Mouse (Mus musculus) adrenal gland, postnatal 36 days (tissue): ENCODE measurements around the gene Mfsd4a. TPM values are rescaled to one million over a fixed set of nuclear protein-coding genes. Genes with fewer than 3 reads are reported as not detected.

Source experiments
- DNase-seq, 2 experiments: peaks; one replicate each; pipeline ENCODE4 v3.0.0; 2021; ENCODE audit warnings: mixed read lengths in 1 of 2
- total RNA-seq, 2 experiments: library from RNA; stranded (reverse); gene quantifications; 2 replicates each; pipeline ENCODE4 v1.2.3; 2021

Mfsd4a gene
- total RNA-seq, 2 experiments from 2014 or later: 10.1 to 30.4 TPM

DNA sequence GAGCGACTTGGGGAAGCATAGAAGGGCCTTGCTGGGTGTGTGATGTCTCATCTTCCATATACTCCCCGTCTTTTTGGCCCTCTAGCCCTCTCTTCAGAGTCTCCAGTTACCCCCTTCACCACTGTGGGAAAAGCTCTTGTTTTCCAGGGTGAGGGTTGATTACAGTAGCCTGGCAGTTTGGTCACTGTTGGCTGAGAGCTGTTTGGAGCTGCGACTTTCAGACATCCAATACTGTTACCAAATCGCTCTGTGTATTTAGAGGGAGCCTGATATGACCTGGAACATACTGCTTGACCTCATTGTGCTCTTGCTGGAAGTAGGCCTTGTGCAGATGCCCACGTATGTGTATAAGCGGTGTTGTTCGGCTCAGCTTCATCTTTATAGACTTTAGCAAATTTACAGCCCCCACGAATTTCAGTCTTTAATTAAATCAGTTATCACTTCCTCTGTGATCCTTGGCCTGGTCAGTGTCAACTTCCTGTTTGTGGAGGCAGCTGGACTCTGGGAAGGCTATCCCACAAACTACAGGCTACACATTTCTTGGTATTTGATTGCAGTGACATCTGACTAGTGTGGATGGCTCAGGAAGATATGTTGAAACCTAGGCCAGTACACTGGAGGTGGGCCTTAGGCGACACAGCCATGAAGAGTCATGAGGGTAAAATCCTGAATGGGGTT is 77.6 kb downstream of the Mfsd4a start:
- DNase-seq: no peak

DNA sequence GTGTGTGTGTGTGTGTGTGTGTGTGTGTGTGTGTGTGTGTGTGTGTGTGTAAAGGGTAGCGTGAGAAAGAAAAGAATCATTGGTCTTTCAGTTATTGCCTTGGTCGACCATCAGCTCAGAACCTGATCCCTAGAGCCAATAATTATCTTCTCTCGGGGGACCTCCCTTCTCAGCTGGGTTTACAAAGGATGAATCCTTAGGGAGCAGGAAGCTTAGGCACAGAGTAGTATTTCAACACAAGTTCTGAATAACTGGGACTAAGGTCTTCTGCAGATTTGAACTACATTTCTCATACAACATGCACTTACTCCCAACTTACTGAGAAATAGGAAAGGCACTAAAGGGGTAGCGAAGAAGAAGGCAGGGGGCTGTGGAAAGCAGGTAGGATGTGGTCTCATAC is 78.4 kb downstream of the Mfsd4a start:
- no peak for DNase-seq

DNA sequence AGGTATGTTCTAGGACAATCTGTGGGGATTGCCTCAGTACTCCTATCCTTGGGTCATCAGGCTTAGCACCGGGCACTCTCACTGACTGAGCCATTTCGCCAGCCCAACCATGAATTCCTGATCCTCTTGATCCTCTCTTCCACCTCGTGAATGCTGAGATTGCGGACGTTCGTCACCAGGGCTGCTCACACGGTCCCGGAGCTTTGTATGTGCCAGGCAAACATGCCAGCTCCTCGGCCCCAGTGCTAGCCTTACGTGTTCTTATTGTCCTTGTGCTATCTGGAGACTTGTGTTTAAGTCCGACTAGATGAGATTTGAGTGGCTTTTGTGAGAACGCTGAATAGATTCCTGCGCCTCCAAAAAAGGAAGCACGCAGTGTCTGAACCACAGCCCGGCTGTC is 80.4 kb downstream of the Mfsd4a start:
- no peak for DNase-seq

DNA sequence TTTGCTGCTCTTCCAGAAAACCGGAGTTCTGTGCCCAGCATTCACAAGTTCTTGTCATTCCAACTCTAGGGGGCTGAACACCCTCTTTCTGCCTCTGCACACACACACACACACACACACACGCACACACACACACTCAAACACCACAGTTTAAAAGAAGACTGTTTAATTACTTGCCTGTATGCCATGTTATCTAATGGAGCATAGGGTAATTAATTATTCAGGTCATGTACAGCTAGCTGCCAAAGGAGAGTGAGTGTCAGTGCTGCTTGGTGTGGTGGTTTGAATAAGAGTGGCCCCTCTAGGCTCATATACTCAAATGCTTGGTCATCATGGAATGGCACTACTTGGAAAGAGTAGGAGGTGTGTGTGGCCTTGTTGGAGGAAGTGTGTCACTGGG is 84.1 kb downstream of the Mfsd4a start:
- DNase-seq: no peak

GRCm38 (mm10) chr1:131982907-131983306 is 85.0 kb downstream of the Mfsd4a start:
- DNase-seq: peak; percentile 81 to 84

DNA sequence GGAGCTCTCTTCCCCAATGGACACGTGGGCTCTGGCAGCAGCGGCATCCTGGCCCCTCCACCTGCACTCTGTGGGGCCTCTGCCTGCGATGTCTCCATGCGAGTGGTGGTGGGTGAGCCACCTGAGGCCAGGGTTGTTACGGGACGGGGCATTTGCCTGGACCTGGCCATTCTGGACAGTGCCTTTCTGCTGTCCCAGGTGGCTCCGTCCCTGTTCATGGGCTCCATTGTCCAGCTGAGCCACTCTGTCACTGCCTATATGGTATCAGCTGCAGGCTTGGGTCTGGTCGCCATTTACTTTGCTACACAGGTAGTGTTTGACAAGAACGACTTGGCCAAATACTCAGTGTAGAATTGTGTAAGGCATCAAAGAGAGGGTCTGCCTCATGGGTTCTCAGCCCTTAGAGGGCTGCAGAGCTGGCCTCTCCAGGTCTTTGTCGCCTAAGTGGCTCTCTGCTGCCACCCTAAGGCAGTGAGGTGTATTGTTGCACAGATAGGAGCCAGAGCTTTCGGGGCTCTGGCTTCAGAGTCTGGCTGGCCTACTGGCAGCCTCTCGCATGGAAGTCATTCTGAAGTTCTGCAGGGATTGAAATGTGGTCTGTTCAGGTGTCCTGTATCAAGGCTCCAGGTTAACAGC is 86.4 kb downstream of the Mfsd4a start:
- peak; percentile 85 to 87 for DNase-seq

DNA sequence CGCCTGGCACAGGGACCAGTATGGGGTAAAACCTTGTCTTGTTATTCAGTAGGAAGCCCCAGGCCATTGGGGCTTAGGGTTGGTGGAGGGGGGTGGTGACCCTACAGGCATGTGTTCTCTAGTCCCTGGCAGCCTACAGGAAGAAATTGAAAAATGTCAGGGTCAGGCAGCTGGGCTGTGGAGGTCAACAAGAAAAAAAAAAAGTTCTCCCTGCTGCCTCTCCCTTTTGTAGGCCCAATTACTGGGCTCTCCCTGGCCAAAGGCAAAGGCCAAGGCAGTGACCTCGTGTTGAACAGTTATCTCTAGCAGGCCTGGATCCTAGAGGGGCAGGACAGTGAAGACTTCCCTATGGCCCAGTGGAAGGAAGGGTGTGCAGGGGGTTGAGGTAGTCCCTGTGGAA is 87.4 kb downstream of the Mfsd4a start:
- DNase-seq: peak; percentile 61 to 74

GRCm38 (mm10) chr1:131976886-131977285 is 91.0 kb downstream of the Mfsd4a start:
- DNase-seq: no peak

GRCm38 (mm10) chr1:131973991-131974390 is 93.9 kb downstream of the Mfsd4a start:
- DNase-seq: no peak

Other genes starting within 250 kb of the Mfsd4a start
- gene Slc41a1, start 240.6 kb downstream of the Mfsd4a start, total RNA-seq: 10 to 100 TPM; 38.3 to 59.0 TPM
- 10 to 100 TPM; 16.1 to 23.0 TPM for gene Rab29, start 200.8 kb downstream of the Mfsd4a start, total RNA-seq
- gene Nucks1, start 157.5 kb downstream of the Mfsd4a start, total RNA-seq: 100 to 1,000 TPM; 140 to 150 TPM
- 10 to 100 TPM; 15.2 to 31.5 TPM for gene Slc45a3, start 105.1 kb downstream of the Mfsd4a start, total RNA-seq
- 100 to 1,000 TPM; 103 to 108 TPM for gene Elk4, start 60.5 kb downstream of the Mfsd4a start, total RNA-seq
- 10 to 100 TPM; 14.2 to 21.2 TPM for gene Cdk18, start 71.6 kb upstream of the Mfsd4a start, total RNA-seq
- under 1 TPM; 0.33 TPM for gene Lemd1, start 123.4 kb upstream of the Mfsd4a start, total RNA-seq
- under 1 TPM in 1 of 2 experiments, not detected in 1; 0.07 TPM for gene AC124108.1, start 123.4 kb upstream of the Mfsd4a start, total RNA-seq
- not detected for gene Gm10188, start 161.7 kb upstream of the Mfsd4a start, total RNA-seq
- gene Klhdc8a, start 230.6 kb upstream of the Mfsd4a start, total RNA-seq: 100 to 1,000 TPM; 155 to 161 TPM
- 1 to 10 TPM; 2.8 to 4.9 TPM for gene Nuak2, start 248.1 kb upstream of the Mfsd4a start, total RNA-seq